Mouse (Mus musculus) testis, adult 2 months (tissue): Measurements from ENCODE around the gene Iqcg. TPM values are rescaled to one million over a fixed set of nuclear protein-coding genes. Genes with fewer than 3 reads are reported as not detected.

Experiments
- H3K27ac ChIP-seq: fragments of 200-500 bp; 2 replicates; pipeline ENCODE4 v1.5.1; 2012; ENCODE audit warnings: low read depth, low read length; ENCODE audit not compliant: control insufficient read depth, insufficient read depth
- H3K27me3 ChIP-seq: fragments of 200-500 bp; 2 replicates; pipeline ENCODE4 v1.6.1; 2012; ENCODE audit warnings: mild to moderate bottlenecking, low read length, moderate library complexity; ENCODE audit not compliant: control insufficient read depth, insufficient read depth
- H3K36me3 ChIP-seq: fragments of 200-500 bp; 2 replicates; pipeline ENCODE4 v1.6.1; 2012; ENCODE audit warnings: mild to moderate bottlenecking, low read length; ENCODE audit not compliant: control insufficient read depth, insufficient read depth
- H3K4me1 ChIP-seq: fragments of 200-500 bp; 2 replicates; pipeline ENCODE4 v1.6.1; 2012; ENCODE audit warnings: low read length; ENCODE audit not compliant: control insufficient read depth, insufficient read depth
- H3K4me3 ChIP-seq: fragments of 200-500 bp; 2 replicates; pipeline ENCODE4 v1.5.1; 2012; ENCODE audit warnings: low read depth, mild to moderate bottlenecking, low read length, moderate library complexity, mixed read lengths; ENCODE audit not compliant: control insufficient read depth
- CTCF ChIP-seq: fragments of 200-500 bp; IDR thresholded peaks from 2 replicates; pipeline ENCODE4 v1.5.1; 2012; ENCODE audit warnings: low read depth, mild to moderate bottlenecking, inconsistent platforms, low read length, moderate library complexity; ENCODE audit not compliant: control insufficient read depth, insufficient read depth, insufficient replicate concordance
- POLR2A ChIP-seq: fragments of 200-500 bp; IDR thresholded peaks from 2 replicates; pipeline ENCODE4 v1.6.1; 2012; ENCODE audit warnings: low read depth, mild to moderate bottlenecking, inconsistent platforms, low read length, moderate library complexity; ENCODE audit not compliant: control insufficient read depth
- polyA plus RNA-seq: library from polyadenylated mRNA; depleted of rRNA; stranded (reverse); fragments of >200 nt; gene quantifications from 2 replicates; pipeline ENCODE4 v1.2.3, GENCODE M21; 2012

Iqcg gene
- polyA plus RNA-seq, 1 experiment = 21.8 TPM

DNA sequence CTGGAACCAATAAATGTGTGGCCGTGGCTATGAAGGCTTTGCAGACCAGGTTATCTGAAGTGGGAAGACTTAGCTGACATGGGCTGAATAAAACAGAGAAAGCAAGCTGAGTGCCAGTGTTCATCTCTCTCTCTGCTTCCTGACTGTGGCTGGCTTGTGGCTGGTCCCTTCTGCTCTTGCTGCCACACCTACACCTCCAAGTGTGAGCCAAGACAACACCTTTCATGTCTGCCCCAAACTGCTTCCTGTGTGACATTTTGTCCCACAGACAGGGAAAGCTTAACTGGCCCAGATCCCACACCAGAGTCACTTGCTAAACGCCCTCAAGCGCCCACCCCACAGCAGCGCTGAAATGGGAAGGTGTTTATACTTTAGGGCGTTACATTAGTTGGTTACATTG is 2.9 kb downstream of the Iqcg start:
- Histone ChIP-seq H3K4me3 (peak overlapping the region; percentile 43), H3K27ac (no peak overlapping the region), H3K36me3 (peaks cover 5% of the 10 kb centered on the region), H3K27me3 (no peaks in the 10 kb centered on the region), H3K4me1 (peaks cover 2% of the 10 kb centered on the region)
- TF ChIP-seq CTCF = no peak
- TF ChIP-seq POLR2A = no peak

DNA sequence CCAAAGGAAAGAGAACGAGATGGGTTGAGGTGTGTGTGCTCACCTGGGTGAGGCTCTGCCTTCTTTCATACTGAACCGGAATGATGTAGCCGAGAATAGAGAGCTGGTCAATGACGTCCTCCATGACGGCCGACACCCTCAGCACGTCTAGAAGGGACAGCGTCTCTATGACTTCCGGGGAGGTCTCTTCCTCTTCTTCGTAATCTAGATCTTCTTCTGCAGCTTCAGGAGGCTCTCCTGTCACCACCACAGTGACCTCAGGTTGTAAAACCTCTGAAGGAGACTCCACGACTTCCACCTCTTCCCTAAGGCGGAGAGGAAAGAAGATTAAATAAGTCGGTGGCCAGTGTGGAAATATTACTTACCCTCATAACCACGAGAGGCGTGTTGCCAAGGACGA is 6.2 kb downstream of the Iqcg start:
- Histone ChIP-seq H3K27ac (no peak overlapping the region), H3K4me1 (no peaks in the 10 kb centered on the region; the same call in 1 of the 2 replicates), H3K36me3 (peaks cover 2% of the 10 kb centered on the region), H3K4me3 (no peak overlapping the region), H3K27me3 (no peaks in the 10 kb centered on the region)
- no peak for TF ChIP-seq CTCF
- TF ChIP-seq POLR2A = no peak

- Histone ChIP-seq H3K27ac (no peak overlapping the region), H3K27me3 (no peaks in the 10 kb centered on the region), H3K4me1 (no peaks in the 10 kb centered on the region; the same call in 1 of the 2 replicates), H3K36me3 (peaks cover 1% of the 10 kb centered on the region), H3K4me3 (no peak overlapping the region)
- TF ChIP-seq CTCF = no peak
- TF ChIP-seq POLR2A = no peak
Measured at GRCm38 (mm10) chr16:33048686-33049085, 7.3 kb downstream of the Iqcg start.

GRCm38 (mm10) chr16:33048004-33048403 is 8.0 kb downstream of the Iqcg start:
- Histone ChIP-seq H3K4me1 (no peaks in the 10 kb centered on the region; the same call in 1 of the 2 replicates), H3K27me3 (no peaks in the 10 kb centered on the region), H3K36me3 (peaks cover 1% of the 10 kb centered on the region), H3K27ac (no peak overlapping the region), H3K4me3 (no peak overlapping the region)
- TF ChIP-seq POLR2A (no peak), CTCF (no peak)

DNA sequence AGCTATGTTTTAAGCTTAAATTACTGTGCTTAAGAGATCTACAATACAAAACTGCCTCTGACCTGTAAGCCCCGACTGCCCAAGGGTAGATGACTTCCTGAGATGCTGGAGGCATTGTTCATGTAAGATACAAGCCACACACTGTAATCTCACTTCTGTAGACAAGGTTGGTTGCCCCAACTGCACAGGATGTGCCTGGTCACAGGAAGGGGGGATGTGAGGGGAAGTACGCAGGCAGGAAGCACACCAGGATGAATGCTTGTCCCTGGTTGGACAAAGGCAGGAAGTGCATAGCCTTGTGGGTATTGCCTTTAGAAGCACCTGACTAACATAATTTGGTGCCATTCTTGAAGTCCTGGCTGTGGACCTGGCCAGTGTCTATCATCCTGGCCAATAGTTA is 12.8 kb downstream of the Iqcg start:
- Histone ChIP-seq H3K27me3 (no peaks in the 10 kb centered on the region), H3K4me1 (no peaks in the 10 kb centered on the region), H3K36me3 (peaks cover 1% of the 10 kb centered on the region), H3K4me3 (no peak overlapping the region), H3K27ac (no peak overlapping the region)
- TF ChIP-seq POLR2A (no peak), CTCF (no peak)

DNA sequence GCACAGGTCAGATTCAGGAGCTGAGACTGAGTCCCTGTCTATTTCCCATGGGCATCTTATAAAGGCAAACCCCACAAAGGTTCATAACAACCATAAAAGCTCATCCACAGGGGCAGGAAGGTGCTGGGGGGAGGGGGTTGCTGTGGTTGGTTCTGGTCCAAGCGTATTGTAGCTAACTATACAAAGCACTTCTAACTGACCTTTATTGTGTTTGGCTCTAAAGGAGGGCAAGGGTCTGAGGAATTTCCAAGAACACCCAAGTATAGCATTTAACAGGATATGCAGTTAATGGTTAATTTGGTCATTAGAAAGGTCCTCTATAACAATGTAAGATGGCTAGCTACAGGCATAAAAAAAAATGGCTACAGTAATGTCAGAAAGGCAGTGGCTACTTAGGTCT is 13.3 kb downstream of the Iqcg start:
- no peak for TF ChIP-seq POLR2A
- no peak for TF ChIP-seq CTCF
- Histone ChIP-seq H3K27me3 (no peaks in the 10 kb centered on the region), H3K27ac (no peak overlapping the region), H3K4me1 (no peaks in the 10 kb centered on the region), H3K4me3 (no peak overlapping the region), H3K36me3 (peaks cover 1% of the 10 kb centered on the region)

DNA sequence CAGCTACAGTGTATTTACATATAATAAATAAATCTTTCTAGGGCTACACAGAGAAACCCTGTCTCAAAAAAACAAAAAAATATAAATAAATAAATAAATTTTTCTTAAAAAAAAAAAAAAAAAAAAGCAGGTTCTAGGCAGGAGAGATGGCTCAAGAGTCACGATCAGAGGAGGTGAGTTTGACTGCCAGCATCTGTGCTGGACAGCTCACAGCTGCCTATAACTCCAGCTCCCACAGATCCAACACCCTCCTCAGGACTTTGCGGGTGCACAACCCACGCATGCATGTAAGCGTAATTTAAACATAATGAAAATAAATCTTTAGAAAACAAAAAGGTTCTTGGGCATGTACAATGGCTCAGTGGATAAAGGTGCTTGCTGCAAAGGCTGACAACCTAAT is 20.0 kb downstream of the Iqcg start:
- Histone ChIP-seq H3K4me3 (no peak overlapping the region), H3K27me3 (no peaks in the 10 kb centered on the region), H3K4me1 (peaks cover 2% of the 10 kb centered on the region; the same call in 1 of the 2 replicates), H3K36me3 (peaks cover 1% of the 10 kb centered on the region), H3K27ac (no peak overlapping the region)
- TF ChIP-seq POLR2A (no peak), CTCF (no peak)

DNA sequence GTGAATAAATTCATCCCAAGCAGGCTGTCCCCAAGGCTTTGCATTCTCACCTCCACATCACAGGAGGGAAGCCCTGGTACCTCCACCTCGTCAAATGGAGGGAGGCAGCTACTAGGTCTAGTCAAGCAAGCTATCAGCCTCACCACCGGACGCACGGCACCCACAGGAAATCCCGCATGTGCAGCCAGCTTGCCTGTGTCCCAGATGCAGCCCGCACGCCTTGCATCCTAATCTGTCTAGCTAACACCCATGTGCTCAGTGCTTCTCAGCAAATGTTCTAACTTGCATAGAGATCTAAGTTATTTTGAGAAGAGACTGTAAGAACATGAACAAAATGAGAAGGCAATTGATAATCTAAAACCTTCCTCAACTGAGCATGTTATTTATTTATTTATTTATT is 29.7 kb downstream of the Iqcg start:
- no peak overlapping the region for H3K27ac ChIP-seq
- H3K4me1 ChIP-seq = no peaks in the 10 kb centered on the region
- H3K27me3 ChIP-seq = no peaks in the 10 kb centered on the region
- no peak overlapping the region for H3K4me3 ChIP-seq
- H3K36me3 ChIP-seq = no peaks in the 10 kb centered on the region
- no peak for TF ChIP-seq POLR2A
- no peak for TF ChIP-seq CTCF
